Mouse (Mus musculus) heart, embryonic 16.5 days (tissue): ENCODE results near the gene Zfp276. TPM values are rescaled to one million over a fixed set of nuclear protein-coding genes. Genes with fewer than 3 reads are reported as not detected.

Experiments
- ATAC-seq: fragments of 200-750 bp; cut with Nextera tagmentation; replicated peaks from 2 replicates; pipeline ENCODE4 v1.8.0; 2017; ENCODE audit warnings: moderate number of reproducible peaks; ENCODE audit not compliant: insufficient read depth, low FRiP score; ENCODE audit errors: extremely low read depth
- H3K27ac ChIP-seq: fragments of 300-500 bp; sonication (generic); 2 replicates; pipeline ENCODE4 v1.5.1; 2014; ENCODE audit warnings: mild to moderate bottlenecking, low read length, control low read depth, moderate library complexity
- H3K27me3 ChIP-seq: fragments of 300-500 bp; sonication (generic); 2 replicates; pipeline ENCODE4 v1.6.1; 2014; ENCODE audit warnings: low read length, mixed read lengths; ENCODE audit not compliant: control insufficient read depth, insufficient read depth
- H3K36me3 ChIP-seq: fragments of 300-500 bp; sonication (generic); 2 replicates; pipeline ENCODE4 v1.6.1; 2014; ENCODE audit not compliant: control insufficient read depth, insufficient read depth
- H3K4me1 ChIP-seq: fragments of 300-500 bp; sonication (generic); 2 replicates; pipeline ENCODE4 v1.6.1; 2014; ENCODE audit warnings: low read length, mixed read lengths; ENCODE audit not compliant: control insufficient read depth, insufficient read depth
- H3K4me2 ChIP-seq: fragments of 300-500 bp; sonication (generic); 2 replicates; pipeline ENCODE4 v1.6.1; 2014; ENCODE audit warnings: low read depth, mild to moderate bottlenecking, control low read depth, low read length
- H3K4me3 ChIP-seq: fragments of 300-500 bp; sonication (generic); 2 replicates; pipeline ENCODE4 v1.5.1; 2014; ENCODE audit warnings: mild to moderate bottlenecking, control low read depth, low read length
- H3K9ac ChIP-seq: fragments of 300-500 bp; sonication (generic); 2 replicates; pipeline ENCODE4 v1.6.1; 2014; ENCODE audit warnings: low read length, control low read depth
- H3K9me3 ChIP-seq: fragments of 300-500 bp; sonication (generic); replicated peaks from 2 replicates; pipeline ENCODE4 v1.6.1; 2016; ENCODE audit warnings: low read length; ENCODE audit not compliant: control insufficient read depth
- WGBS: fragments of 180-500 bp; shearing (Covaris S2); extraction: QIAGEN DNeasy Blood & Tissue Kit; methylation state at CpG from one replicate; pipeline ENCODE4 v1.1.7; 2014; 5-methylcytosine and 5-hydroxymethylcytosine counted together
- polyA plus RNA-seq: library from polyadenylated mRNA; unstranded; fragments of >200 nt; fragmentation: Nextera tagmentation; extraction: Ambion mirVana; gene quantifications from 2 replicates; pipeline ENCODE4 v1.2.1, GENCODE M21; 2015

The Zfp276 gene
- polyA plus RNA-seq, 1 experiment from 2014 or later = 16.6 TPM

DNA sequence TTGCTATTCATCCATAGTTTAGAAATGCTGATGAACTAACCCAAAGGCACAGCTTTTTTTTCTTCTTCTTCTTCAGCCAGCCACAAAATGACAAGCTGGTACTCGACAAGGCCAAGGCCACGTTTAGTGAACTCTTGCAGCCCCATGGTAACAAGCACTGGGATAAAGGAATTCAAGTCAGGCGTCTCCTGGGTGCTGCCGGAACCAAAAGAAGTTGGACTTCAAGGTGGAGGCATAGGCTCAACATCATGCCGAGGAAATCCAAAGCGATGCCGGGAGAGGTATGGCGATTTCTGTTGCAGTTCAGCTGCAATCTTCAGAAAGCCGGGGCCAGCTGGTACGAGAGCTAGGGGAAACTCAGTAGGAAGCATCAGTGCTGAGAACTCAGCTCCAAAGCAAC lies 14.6 kb upstream of the Zfp276 start:
- Histone ChIP-seq H3K4me3 (no peak overlapping the region), H3K27me3 (peaks cover under 1% of the 10 kb centered on the region; the same call in 1 of the 2 replicates), H3K36me3 (peaks cover 4% of the 10 kb centered on the region), H3K9ac (no peak overlapping the region), H3K27ac (no peak overlapping the region), H3K4me2 (no peak overlapping the region), H3K4me1 (peaks cover 6% of the 10 kb centered on the region; the same call in 1 of the 2 replicates), H3K9me3 (no peaks in the 10 kb centered on the region)
- no peak for ATAC-seq
- 82% methylated on average over 10 of the region's 10 CpGs for whole genome bisulfite sequencing

- no peaks in the 10 kb centered on the region for H3K4me1 ChIP-seq
- no peaks in the 10 kb centered on the region for H3K27me3 ChIP-seq
- 76% methylated on average over 7 of the region's 7 CpGs for WGBS
- H3K4me2 ChIP-seq = no peak overlapping the region
- no peak overlapping the region for H3K4me3 ChIP-seq
- H3K9me3 ChIP-seq = no peaks in the 10 kb centered on the region
- ATAC-seq = no peak
- no peak overlapping the region for H3K27ac ChIP-seq
- H3K9ac ChIP-seq = no peak overlapping the region
- peaks cover 21% of the 10 kb centered on the region for H3K36me3 ChIP-seq
Observed at GRCm38 (mm10) chr8:123242107-123242923, 11.7 kb upstream of the Zfp276 start.

GRCm38 (mm10) chr8:123243053-123243452 lies 10.9 kb upstream of the Zfp276 start:
- H3K9me3 ChIP-seq = no peaks in the 10 kb centered on the region
- H3K4me3 ChIP-seq = no peak overlapping the region
- H3K36me3 ChIP-seq = peaks cover 25% of the 10 kb centered on the region
- H3K4me2 ChIP-seq = no peak overlapping the region
- no peaks in the 10 kb centered on the region for H3K27me3 ChIP-seq
- H3K27ac ChIP-seq = no peak overlapping the region
- no peak overlapping the region for H3K9ac ChIP-seq
- WGBS = 67% methylated on average over 11 of the region's 11 CpGs
- H3K4me1 ChIP-seq = no peaks in the 10 kb centered on the region
- no peak for ATAC-seq

GRCm38 (mm10) chr8:123244382-123244781 lies 9.6 kb upstream of the Zfp276 start:
- no peak overlapping the region for H3K4me2 ChIP-seq
- H3K9me3 ChIP-seq = no peaks in the 10 kb centered on the region
- no peaks in the 10 kb centered on the region for H3K4me1 ChIP-seq
- no peak overlapping the region for H3K27ac ChIP-seq
- H3K4me3 ChIP-seq = no peak overlapping the region
- H3K27me3 ChIP-seq = no peaks in the 10 kb centered on the region
- H3K9ac ChIP-seq = no peak overlapping the region
- WGBS = 89% methylated on average over 4 of the region's 4 CpGs
- H3K36me3 ChIP-seq = peaks cover 27% of the 10 kb centered on the region
- ATAC-seq = no peak

GRCm38 (mm10) chr8:123245543-123245942 lies 8.5 kb upstream of the Zfp276 start:
- 80% methylated on average over 12 of the region's 12 CpGs for WGBS
- peaks cover 33% of the 10 kb centered on the region for H3K36me3 ChIP-seq
- H3K27ac ChIP-seq = no peak overlapping the region
- no peaks in the 10 kb centered on the region for H3K27me3 ChIP-seq
- ATAC-seq = no peak
- no peaks in the 10 kb centered on the region for H3K9me3 ChIP-seq
- no peak overlapping the region for H3K4me2 ChIP-seq
- no peak overlapping the region for H3K4me3 ChIP-seq
- no peak overlapping the region for H3K9ac ChIP-seq
- H3K4me1 ChIP-seq = no peaks in the 10 kb centered on the region

- no peak overlapping the region for H3K4me3 ChIP-seq
- H3K9ac ChIP-seq = no peak overlapping the region
- no peaks in the 10 kb centered on the region for H3K27me3 ChIP-seq
- WGBS = 91% methylated on average over 6 of the region's 6 CpGs
- no peaks in the 10 kb centered on the region for H3K9me3 ChIP-seq
- H3K4me1 ChIP-seq = no peaks in the 10 kb centered on the region; the same call in 1 of the 2 replicates
- H3K4me2 ChIP-seq = no peak overlapping the region
- H3K27ac ChIP-seq = no peak overlapping the region
- H3K36me3 ChIP-seq = peaks cover 36% of the 10 kb centered on the region
- no peak for ATAC-seq
Observed at GRCm38 (mm10) chr8:123247748-123248147, 6.2 kb upstream of the Zfp276 start.

GRCm38 (mm10) chr8:123248596-123248995 lies 5.4 kb upstream of the Zfp276 start:
- peaks cover 6% of the 10 kb centered on the region for H3K4me1 ChIP-seq
- no peak overlapping the region for H3K4me3 ChIP-seq
- H3K27me3 ChIP-seq = no peaks in the 10 kb centered on the region
- H3K4me2 ChIP-seq = no peak overlapping the region
- no peak for ATAC-seq
- no peaks in the 10 kb centered on the region for H3K9me3 ChIP-seq
- WGBS = 88% methylated on average over 8 of the region's 8 CpGs
- H3K36me3 ChIP-seq = peaks cover 36% of the 10 kb centered on the region
- no peak overlapping the region for H3K27ac ChIP-seq
- no peak overlapping the region for H3K9ac ChIP-seq

GRCm38 (mm10) chr8:123250940-123251339 lies 3.1 kb upstream of the Zfp276 start:
- no peak overlapping the region for H3K9ac ChIP-seq
- H3K36me3 ChIP-seq = peaks cover 24% of the 10 kb centered on the region
- peaks cover 17% of the 10 kb centered on the region for H3K4me1 ChIP-seq
- no peak for ATAC-seq
- H3K4me2 ChIP-seq = no peak overlapping the region
- no peaks in the 10 kb centered on the region for H3K9me3 ChIP-seq
- no peak overlapping the region for H3K27ac ChIP-seq
- 92% methylated on average over 5 of the region's 5 CpGs for WGBS
- H3K4me3 ChIP-seq = no peak overlapping the region
- no peaks in the 10 kb centered on the region for H3K27me3 ChIP-seq

DNA sequence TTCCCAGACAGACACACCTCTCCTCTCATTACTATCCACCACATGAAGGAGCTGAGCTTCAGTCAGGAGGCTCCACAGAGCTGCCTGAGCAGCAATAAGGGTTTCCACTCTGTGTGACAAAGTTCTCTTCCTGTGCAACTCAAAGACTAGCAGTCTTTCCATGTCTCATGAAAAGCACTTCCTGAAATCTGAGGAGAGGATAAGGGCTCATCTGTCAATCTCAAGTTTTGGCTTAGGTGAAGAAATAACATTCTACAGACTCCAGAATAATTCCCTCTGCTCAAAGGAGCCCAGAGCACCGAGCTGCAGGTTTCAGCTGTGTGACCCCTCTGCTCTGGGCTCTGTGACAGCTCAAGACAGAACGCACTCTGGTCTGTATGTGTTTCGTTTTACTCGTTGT lies 1.1 kb upstream of the Zfp276 start:
- no peak for ATAC-seq
- Histone ChIP-seq H3K4me1 (peaks cover 17% of the 10 kb centered on the region), H3K4me2 (peak overlapping the region; percentile 72), H3K36me3 (peaks cover 21% of the 10 kb centered on the region), H3K27ac (peak overlapping the region; percentile 89; the same call in 1 of the 2 replicates), H3K9me3 (no peaks in the 10 kb centered on the region), H3K27me3 (no peaks in the 10 kb centered on the region), H3K9ac (peak overlapping the region; percentile 95), H3K4me3 (peak overlapping the region; percentile 98)
- WGBS = 42% methylated on average over 4 of the region's 4 CpGs
